Mouse (Mus musculus) intestine, embryonic 16.5 days (tissue): ENCODE measurements around the gene Gm11627. TPM values are rescaled to one million over a fixed set of nuclear protein-coding genes. Genes with fewer than 3 reads are reported as not detected.
A peak's percentile ranks its signal among the peaks of the same experiment; 100 is the strongest.
"Not testable (repeated sequence)": the region's sequence is repeated elsewhere in the genome, so short reads cannot be mapped to it uniquely, and the experiment has no call there.

ENCODE experiments used
- ATAC-seq: fragments of 200-750 bp; cut with Nextera tagmentation; 2 replicates; pipeline ENCODE4 v1.8.0; 2017; ENCODE audit warnings: moderate TSS enrichment, moderate library complexity
- H3K27ac ChIP-seq: fragments of 300-500 bp; sonication (generic); 2 replicates; pipeline ENCODE4 v1.5.1; 2014; ENCODE audit warnings: mild to moderate bottlenecking, low read length
- H3K27me3 ChIP-seq: fragments of 300-500 bp; sonication (generic); replicated peaks from 2 replicates; pipeline ENCODE4 v1.6.1; 2014; ENCODE audit warnings: low read length, control low read depth, mixed read lengths; ENCODE audit not compliant: control insufficient read depth, insufficient read depth
- H3K36me3 ChIP-seq: fragments of 300-500 bp; sonication (generic); 2 replicates; pipeline ENCODE4 v1.6.1; 2014; ENCODE audit warnings: low read length, control low read depth; ENCODE audit not compliant: control insufficient read depth, insufficient read depth
- H3K4me1 ChIP-seq: fragments of 300-500 bp; sonication (generic); 2 replicates; pipeline ENCODE4 v1.6.1; 2014; ENCODE audit warnings: low read length, control low read depth, mixed read lengths; ENCODE audit not compliant: control insufficient read depth, insufficient read depth
- H3K4me2 ChIP-seq: fragments of 300-500 bp; sonication (generic); 2 replicates; pipeline ENCODE4 v1.6.1; 2014; ENCODE audit warnings: low read depth, low read length, control low read depth
- H3K4me3 ChIP-seq: fragments of 300-500 bp; sonication (generic); 2 replicates; pipeline ENCODE4 v1.5.1; 2014; ENCODE audit warnings: mild to moderate bottlenecking, low read length
- H3K9ac ChIP-seq: fragments of 300-500 bp; sonication (generic); 2 replicates; pipeline ENCODE4 v1.6.1; 2014; ENCODE audit warnings: low read depth, low read length
- H3K9me3 ChIP-seq: fragments of 300-500 bp; sonication (generic); 2 replicates; pipeline ENCODE4 v1.6.1; 2016; ENCODE audit warnings: low read length, control low read depth; ENCODE audit not compliant: control insufficient read depth
- WGBS: fragments of 180-500 bp; shearing (Covaris S2); extraction: QIAGEN DNeasy Blood & Tissue Kit; methylation state at CpG from one replicate; pipeline ENCODE4 v1.1.7; 2014; 5-methylcytosine and 5-hydroxymethylcytosine counted together
- polyA plus RNA-seq: library from polyadenylated mRNA; unstranded; fragments of >200 nt; fragmentation: Nextera tagmentation; extraction: Ambion mirVana; gene quantifications from 2 replicates; pipeline ENCODE4 v1.2.1, GENCODE M21; 2015

The Gm11627 gene
- polyA plus RNA-seq, 1 experiment from 2014 or later: 15.8 TPM

- Histone ChIP-seq H3K4me2 (0 out of 2 replicates have a peak overlapping the region, but pooled peaks have one; percentile 12), H3K9me3 (no peaks in the 10 kb centered on the region), H3K9ac (no peak overlapping the region), H3K27ac (peak overlapping the region; percentile 68; the same call in 1 of the 2 replicates), H3K4me3 (no peak overlapping the region), H3K4me1 (peaks cover 21% of the 10 kb centered on the region), H3K36me3 (no peaks in the 10 kb centered on the region), H3K27me3 (peaks cover 9% of the 10 kb centered on the region)
- no peak for ATAC-seq
- WGBS: 44% methylated on average over 4 of the region's 4 CpGs
Measured at GRCm38 (mm10) chr11:102610260-102610659, 31.0 kb upstream of the Gm11627 start.

- no peak overlapping the region for H3K4me2 ChIP-seq
- peak overlapping the region; percentile 14; the same call in 1 of the 2 replicates for H3K27ac ChIP-seq
- WGBS: 57% methylated on average over 8 of the region's 8 CpGs
Measured at GRCm38 (mm10) chr11:102609483-102609882, 30.2 kb upstream of the Gm11627 start.

GRCm38 (mm10) chr11:102608691-102609090, 29.4 kb upstream of the Gm11627 start:
- no peak overlapping the region for H3K4me3 ChIP-seq
- H3K27me3 ChIP-seq: peaks cover 9% of the 10 kb centered on the region
- H3K4me2 ChIP-seq: 0 out of 2 replicates have a peak overlapping the region, but pooled peaks have one; percentile 78
- WGBS: 48% methylated on average over 4 of the region's 4 CpGs
- peak overlapping the region; percentile 4; the same call in 1 of the 2 replicates for H3K27ac ChIP-seq
- no peaks in the 10 kb centered on the region for H3K9me3 ChIP-seq
- 0 out of 2 replicates have a peak overlapping the region, but pooled peaks have one; percentile 5 for H3K9ac ChIP-seq
- no peak for ATAC-seq
- no peaks in the 10 kb centered on the region for H3K36me3 ChIP-seq
- H3K4me1 ChIP-seq: peaks cover 22% of the 10 kb centered on the region

More at GRCm38 (mm10) chr11:102609483-102609882, 30.2 kb upstream of the Gm11627 start:
- Histone ChIP-seq H3K4me1 (peaks cover 22% of the 10 kb centered on the region), H3K4me3 (no peak overlapping the region), H3K36me3 (no peaks in the 10 kb centered on the region), H3K9me3 (no peaks in the 10 kb centered on the region), H3K9ac (no peak overlapping the region), H3K27me3 (peaks cover 9% of the 10 kb centered on the region)
- ATAC-seq: no peak

GRCm38 (mm10) chr11:102607686-102608548, 28.7 kb upstream of the Gm11627 start:
- H3K4me2 ChIP-seq: peak overlapping the region; percentile 78
- no peak overlapping the region for H3K27ac ChIP-seq
- 0 out of 2 replicates have a peak overlapping the region, but pooled peaks have one; percentile 77 for H3K9ac ChIP-seq
- WGBS: 29% methylated on average over 10 of the region's 10 CpGs
- H3K4me3 ChIP-seq: peak overlapping the region; percentile 72
- H3K4me1 ChIP-seq: peaks cover 22% of the 10 kb centered on the region
- H3K9me3 ChIP-seq: no peaks in the 10 kb centered on the region
- ATAC-seq: no peak
- H3K27me3 ChIP-seq: peaks cover 9% of the 10 kb centered on the region
- H3K36me3 ChIP-seq: no peaks in the 10 kb centered on the region

GRCm38 (mm10) chr11:102607201-102607600, 27.9 kb upstream of the Gm11627 start:
- peak overlapping the region; percentile 78 for H3K4me2 ChIP-seq
- ATAC-seq, H3K27me3 ChIP-seq, H3K9me3 ChIP-seq, H3K36me3 ChIP-seq: not testable (repeated sequence)
- peak overlapping the region; percentile 72 for H3K4me3 ChIP-seq
- H3K9ac ChIP-seq: peak overlapping the region; percentile 77
- H3K27ac ChIP-seq: peak overlapping the region; percentile 70
- H3K4me1 ChIP-seq: peaks cover 22% of the 10 kb centered on the region
- WGBS: 12% methylated on average over 12 of the region's 12 CpGs

GRCm38 (mm10) chr11:102606751-102607171, 27.5 kb upstream of the Gm11627 start:
- peak overlapping the region; percentile 77 for H3K9ac ChIP-seq
- no peak for ATAC-seq
- no peaks in the 10 kb centered on the region for H3K36me3 ChIP-seq
- WGBS: 13% methylated on average over 12 of the region's 12 CpGs
- no peaks in the 10 kb centered on the region for H3K9me3 ChIP-seq
- peak overlapping the region; percentile 78 for H3K4me2 ChIP-seq
- H3K4me3 ChIP-seq: peak overlapping the region; percentile 72
- peaks cover 22% of the 10 kb centered on the region for H3K4me1 ChIP-seq
- H3K27me3 ChIP-seq: peaks cover 9% of the 10 kb centered on the region
- peak overlapping the region; percentile 70 for H3K27ac ChIP-seq

- ATAC-seq: no peak; the same call in 1 of the 2 replicates
- peak overlapping the region; percentile 77 for H3K9ac ChIP-seq
- H3K4me2 ChIP-seq: peak overlapping the region; percentile 78
- WGBS: 5% methylated on average over 62 of the region's 62 CpGs
- H3K9me3 ChIP-seq: no peaks in the 10 kb centered on the region
- H3K27ac ChIP-seq: peak overlapping the region; percentile 95
- H3K27me3 ChIP-seq: peaks cover 9% of the 10 kb centered on the region
- H3K36me3 ChIP-seq: no peaks in the 10 kb centered on the region
- H3K4me3 ChIP-seq: peak overlapping the region; percentile 72
- peaks cover 16% of the 10 kb centered on the region for H3K4me1 ChIP-seq
Measured at GRCm38 (mm10) chr11:102605553-102606416, 26.5 kb upstream of the Gm11627 start.

- peak overlapping the region; percentile 77 for H3K9ac ChIP-seq
- H3K27me3 ChIP-seq: peaks cover 9% of the 10 kb centered on the region
- peak overlapping the region; percentile 72 for H3K4me3 ChIP-seq
- H3K9me3 ChIP-seq: no peaks in the 10 kb centered on the region
- peak overlapping the region; percentile 78 for H3K4me2 ChIP-seq
- peaks cover 12% of the 10 kb centered on the region for H3K4me1 ChIP-seq
- H3K36me3 ChIP-seq: no peaks in the 10 kb centered on the region
- WGBS: under 1% methylated on average over 74 of the region's 74 CpGs
- peak; percentile 29 for ATAC-seq
- H3K27ac ChIP-seq: peak overlapping the region; percentile 95
Measured at GRCm38 (mm10) chr11:102604777-102605552, 25.7 kb upstream of the Gm11627 start.
